Mouse (Mus musculus): ENCODE data around the gene Kcnk15. TPM values are rescaled to one million over a fixed set of nuclear protein-coding genes. Genes with fewer than 3 reads are reported as not detected.

Kcnk15 gene
- polyA plus RNA-seq, 1 experiment from 2014 or later, result not detected

DNA sequence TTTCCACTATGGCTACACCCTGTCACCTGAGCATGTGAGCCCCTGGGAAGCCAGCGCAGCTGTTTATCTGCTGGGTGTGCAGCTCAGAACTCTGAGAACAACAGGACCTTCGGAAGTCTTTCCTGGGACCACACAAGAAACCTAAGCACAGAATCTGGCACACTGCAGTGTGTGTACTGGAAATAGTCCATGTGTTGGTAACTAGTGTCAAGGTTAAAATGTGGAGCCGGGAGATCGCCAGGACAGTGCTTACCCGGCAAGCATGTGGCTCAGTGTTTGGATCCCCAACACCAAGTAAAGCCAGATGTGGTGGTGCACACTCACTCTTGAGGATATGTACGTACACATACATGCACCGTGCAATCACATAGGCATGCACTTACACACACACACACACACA lies 47.6 kb downstream of the Kcnk15 start:
- no peak overlapping the region for H3K27ac ChIP-seq
- H3K4me3 ChIP-seq, result no peak overlapping the region
- H3K9me3 ChIP-seq (replicated peaks), result no peaks in the 10 kb centered on the region
- 87% methylated on average over 7 of the region's 7 CpGs for WGBS
- no peak overlapping the region for H3K4me2 ChIP-seq (replicated peaks)
- H3K36me3 ChIP-seq, result no peaks in the 10 kb centered on the region
- H3K27me3 ChIP-seq, result no peaks in the 10 kb centered on the region
- H3K9ac ChIP-seq, result no peak overlapping the region
- ATAC-seq (ENCODE audit: low FRiP score), result no peak
- H3K4me1 ChIP-seq, result peaks cover 8% of the 10 kb centered on the region; the same call in 1 of the 2 replicates

GRCm38 (mm10) chr2:163902448-163902847 lies 49.0 kb downstream of the Kcnk15 start:
- ATAC-seq (ENCODE audit: low FRiP score), result no peak
- peaks cover 8% of the 10 kb centered on the region; the same call in 1 of the 2 replicates for H3K4me1 ChIP-seq
- H3K4me2 ChIP-seq (replicated peaks), result no peak overlapping the region
- H3K27ac ChIP-seq, result no peak overlapping the region
- H3K9me3 ChIP-seq (replicated peaks), result no peaks in the 10 kb centered on the region
- WGBS, result 86% methylated on average over 4 of the region's 4 CpGs
- no peak overlapping the region for H3K9ac ChIP-seq
- no peaks in the 10 kb centered on the region for H3K27me3 ChIP-seq
- H3K36me3 ChIP-seq, result no peaks in the 10 kb centered on the region
- no peak overlapping the region for H3K4me3 ChIP-seq

DNA sequence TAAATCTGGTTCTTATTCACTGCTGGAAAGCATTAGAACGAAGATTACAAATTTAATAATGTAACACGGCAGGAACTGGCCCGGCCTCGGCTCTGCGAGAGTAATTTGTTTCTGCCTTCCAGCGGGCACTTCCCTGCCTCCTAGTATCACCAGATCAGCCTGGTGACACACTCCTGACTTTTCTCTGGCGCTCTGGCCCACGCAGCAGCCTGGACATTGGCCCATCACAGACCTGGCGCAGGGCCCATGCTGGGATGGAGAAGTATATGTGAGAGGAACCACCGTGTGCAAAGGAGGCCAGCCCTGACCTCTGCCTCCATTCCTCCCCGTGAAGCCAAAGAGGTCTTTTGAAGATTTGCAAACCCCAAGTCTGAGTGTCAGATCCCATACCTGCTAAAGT lies 50.0 kb downstream of the Kcnk15 start:
- H3K27ac ChIP-seq, result no peak overlapping the region
- H3K9ac ChIP-seq, result no peak overlapping the region
- no peak overlapping the region for H3K4me3 ChIP-seq
- H3K4me1 ChIP-seq, result peaks cover 5% of the 10 kb centered on the region; the same call in 1 of the 2 replicates
- H3K4me2 ChIP-seq (replicated peaks), result no peak overlapping the region
- ATAC-seq (ENCODE audit: low FRiP score), result no peak
- H3K9me3 ChIP-seq (replicated peaks), result no peaks in the 10 kb centered on the region
- H3K27me3 ChIP-seq, result no peaks in the 10 kb centered on the region
- WGBS, result 74% methylated on average over 11 of the region's 11 CpGs
- no peaks in the 10 kb centered on the region for H3K36me3 ChIP-seq

DNA sequence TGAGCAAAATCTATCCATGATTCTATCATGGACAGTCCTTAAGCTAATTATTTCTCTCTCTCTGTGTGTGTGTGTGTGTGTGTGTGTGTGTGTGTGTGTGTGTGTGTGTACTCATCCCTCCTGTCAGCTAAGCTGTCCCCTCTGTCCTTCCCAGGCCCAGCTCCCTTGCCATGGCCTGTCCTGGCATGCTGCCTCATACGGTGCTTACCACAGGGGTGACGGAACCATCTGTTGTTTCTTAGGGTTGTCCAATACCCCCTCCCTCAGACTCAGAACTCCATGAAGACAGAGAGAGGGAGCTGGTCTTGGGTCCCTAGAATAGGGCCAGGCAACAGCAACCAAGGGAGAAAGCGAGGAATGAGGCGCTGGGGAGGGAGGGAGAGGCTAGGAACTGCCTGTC lies 50.9 kb downstream of the Kcnk15 start:
- no peaks in the 10 kb centered on the region for H3K36me3 ChIP-seq
- H3K4me1 ChIP-seq, result peaks cover 5% of the 10 kb centered on the region; the same call in 1 of the 2 replicates
- no peak overlapping the region for H3K4me2 ChIP-seq (replicated peaks)
- H3K9me3 ChIP-seq (replicated peaks), result no peaks in the 10 kb centered on the region
- no peak for ATAC-seq (ENCODE audit: low FRiP score)
- no peak overlapping the region for H3K9ac ChIP-seq
- H3K27me3 ChIP-seq, result no peaks in the 10 kb centered on the region
- H3K4me3 ChIP-seq, result no peak overlapping the region
- H3K27ac ChIP-seq, result no peak overlapping the region
- WGBS, result 82% methylated on average over 4 of the region's 4 CpGs

- Histone ChIP-seq H3K27ac (no peak overlapping the region), H3K4me2 (replicated peaks) (no peak overlapping the region), H3K4me3 (no peak overlapping the region), H3K4me1 (0 out of 2 replicates have a peak, but pooled peaks cover 2% of the 10 kb centered on the region), H3K9me3 (replicated peaks) (no peaks in the 10 kb centered on the region), H3K27me3 (no peaks in the 10 kb centered on the region), H3K36me3 (no peaks in the 10 kb centered on the region), H3K9ac (no peak overlapping the region)
- WGBS, result 59% methylated on average over 5 of the region's 5 CpGs
- ATAC-seq (ENCODE audit: low FRiP score), result no peak
Observed at GRCm38 (mm10) chr2:163907131-163907530, 53.7 kb downstream of the Kcnk15 start.

Other genes starting within 250 kb of the Kcnk15 start
- 36.2 and 38.4 TPM in 2 replicates for gene Serinc3, start 208.5 kb upstream of the Kcnk15 start, polyA plus RNA-seq (2016; fragmentation: Nextera tagmentation; extraction: Ambion mirVana)
- 109 and 113 TPM in 2 replicates for gene Pkig, start 195.3 kb upstream of the Kcnk15 start, polyA plus RNA-seq (2016; fragmentation: Nextera tagmentation; extraction: Ambion mirVana)
- gene Ada, start 103.4 kb upstream of the Kcnk15 start, polyA plus RNA-seq (2016; fragmentation: Nextera tagmentation; extraction: Ambion mirVana), result 4.0 and 4.3 TPM in 2 replicates
- gene Ccn5, start 32.8 kb upstream of the Kcnk15 start, polyA plus RNA-seq (2016; fragmentation: Nextera tagmentation; extraction: Ambion mirVana), result 0.13 and 0.48 TPM in 2 replicates
- gene Rims4, start 65.0 kb downstream of the Kcnk15 start, polyA plus RNA-seq (2016; fragmentation: Nextera tagmentation; extraction: Ambion mirVana), result 5.6 TPM in 2 replicates
- 355 and 373 TPM in 2 replicates for gene Ywhab, start 141.3 kb downstream of the Kcnk15 start, polyA plus RNA-seq (2016; fragmentation: Nextera tagmentation; extraction: Ambion mirVana)
- 2.3 and 2.9 TPM in 2 replicates for gene Pabpc1l, start 171.8 kb downstream of the Kcnk15 start, polyA plus RNA-seq (2016; fragmentation: Nextera tagmentation; extraction: Ambion mirVana)
- gene Stk4, start 216.7 kb downstream of the Kcnk15 start, polyA plus RNA-seq (2016; fragmentation: Nextera tagmentation; extraction: Ambion mirVana), result 32.0 and 34.5 TPM in 2 replicates
- gene Tomm34, start 217.5 kb downstream of the Kcnk15 start, polyA plus RNA-seq (2016; fragmentation: Nextera tagmentation; extraction: Ambion mirVana), result 47.0 and 47.8 TPM in 2 replicates

Data from hindbrain, embryonic 12.5 days (tissue).